Mouse (Mus musculus) embryonic facial prominence, embryonic 14.5 days (tissue): ENCODE data around the gene Fopnl. TPM values are rescaled to one million over a fixed set of nuclear protein-coding genes. Genes with fewer than 3 reads are reported as not detected.

Source experiments
- ATAC-seq: fragments of 200-750 bp; cut with Nextera tagmentation; 2 replicates; pipeline ENCODE4 v1.8.0; 2017; ENCODE audit warnings: low read depth, moderate number of reproducible peaks, moderate TSS enrichment
- DNase-seq: peaks from one replicate; pipeline ENCODE4 v3.0.0-alpha.2; 2015; ENCODE audit warnings: low spot score
- H3K27ac ChIP-seq: fragments of 300-500 bp; sonication (generic); replicated peaks from 2 replicates; pipeline ENCODE4 v1.5.1; 2014; ENCODE audit warnings: low read depth, mild to moderate bottlenecking, low read length, moderate library complexity
- H3K27me3 ChIP-seq: fragments of 300-500 bp; sonication (generic); replicated peaks from 2 replicates; pipeline ENCODE4 v1.6.1; 2014; ENCODE audit warnings: low read length; ENCODE audit not compliant: control insufficient read depth, insufficient read depth
- H3K36me3 ChIP-seq: fragments of 300-500 bp; sonication (generic); 2 replicates; pipeline ENCODE4 v1.6.1; 2014; ENCODE audit warnings: low read length, mixed read lengths; ENCODE audit not compliant: control insufficient read depth, insufficient read depth
- H3K4me1 ChIP-seq: fragments of 300-500 bp; sonication (generic); 2 replicates; pipeline ENCODE4 v1.6.1; 2014; ENCODE audit warnings: antibody characterized with exemption, low read length; ENCODE audit not compliant: control insufficient read depth, insufficient read depth
- H3K4me2 ChIP-seq: fragments of 300-500 bp; sonication (generic); 2 replicates; pipeline ENCODE4 v1.6.1; 2014; ENCODE audit warnings: low read depth, mild to moderate bottlenecking, low read length, moderate library complexity, mixed read lengths
- H3K4me3 ChIP-seq: fragments of 300-500 bp; sonication (generic); 2 replicates; pipeline ENCODE4 v1.5.1; 2014; ENCODE audit warnings: low read depth, mild to moderate bottlenecking, low read length
- H3K9ac ChIP-seq: fragments of 300-500 bp; sonication (generic); 2 replicates; pipeline ENCODE4 v1.6.1; 2014; ENCODE audit warnings: low read depth, mild to moderate bottlenecking, low read length, moderate library complexity, mixed read lengths
- H3K9me3 ChIP-seq: fragments of 300-500 bp; sonication (generic); 2 replicates; pipeline ENCODE4 v1.6.1; 2016; ENCODE audit warnings: low read length; ENCODE audit not compliant: control insufficient read depth
- WGBS: fragments of 180-500 bp; shearing (Covaris S2); extraction: QIAGEN DNeasy Blood & Tissue Kit; methylation state at CpG from one replicate; pipeline ENCODE4 v1.1.7; 2014; 5-methylcytosine and 5-hydroxymethylcytosine counted together
- polyA plus RNA-seq: library from polyadenylated mRNA; unstranded; fragments of >200 nt; fragmentation: Nextera tagmentation; extraction: Ambion mirVana; gene quantifications from 2 replicates; pipeline ENCODE4 v1.2.1, GENCODE M21; 2014

Fopnl gene
- polyA plus RNA-seq, 1 experiment from 2014 or later: 126 TPM

DNA sequence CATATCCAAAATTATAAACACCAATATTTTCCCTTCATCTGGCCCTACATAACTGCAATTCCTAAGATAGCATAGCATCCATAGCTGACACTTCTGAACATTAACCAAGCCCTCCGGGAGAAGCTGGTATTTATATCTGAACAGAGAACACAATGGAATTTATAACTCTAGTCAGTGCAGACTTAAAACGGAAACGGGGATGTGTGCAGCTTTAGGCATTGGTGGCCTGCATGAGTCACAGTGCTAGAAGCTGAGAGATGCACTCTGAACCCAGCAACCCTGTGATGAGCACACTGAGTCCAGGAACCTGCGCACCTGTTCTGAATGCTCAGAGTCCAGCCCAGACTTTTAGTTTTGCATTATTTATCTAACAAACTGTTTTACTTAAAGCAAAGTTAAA is 18.7 kb downstream of the Fopnl start:
- Histone ChIP-seq H3K27ac (no peak overlapping the region), H3K9ac (no peak overlapping the region), H3K27me3 (no peaks in the 10 kb centered on the region), H3K4me3 (no peak overlapping the region), H3K4me2 (no peak overlapping the region), H3K4me1 (no peaks in the 10 kb centered on the region), H3K9me3 (no peaks in the 10 kb centered on the region), H3K36me3 (peaks cover 63% of the 10 kb centered on the region)
- no peak for ATAC-seq
- no peak for DNase-seq
- WGBS: 86% methylated on average over 4 of the region's 4 CpGs

DNA sequence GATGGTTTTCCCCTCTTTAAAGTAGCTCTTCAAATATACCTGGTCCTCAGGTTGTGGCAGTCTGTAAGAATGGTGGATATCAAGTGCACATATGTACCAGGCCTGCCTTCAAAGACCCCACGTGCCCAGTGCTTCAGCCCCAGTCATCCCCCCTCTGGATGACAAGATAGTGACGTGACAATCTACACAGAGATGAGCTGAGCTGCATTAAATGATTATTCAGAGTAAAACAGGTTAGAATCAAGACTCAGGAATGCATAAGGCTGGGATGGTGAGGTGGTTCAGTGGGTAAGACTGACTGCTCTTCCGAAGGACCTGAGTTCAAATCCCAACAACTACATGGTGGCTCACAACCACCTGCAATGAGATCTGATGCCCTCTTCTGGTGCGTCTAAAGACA is 19.5 kb downstream of the Fopnl start:
- H3K4me3 ChIP-seq: no peak overlapping the region
- H3K9me3 ChIP-seq: no peaks in the 10 kb centered on the region
- no peak overlapping the region for H3K9ac ChIP-seq
- 91% methylated on average over 4 of the region's 4 CpGs for WGBS
- H3K36me3 ChIP-seq: peaks cover 56% of the 10 kb centered on the region
- DNase-seq: no peak
- no peak overlapping the region for H3K27ac ChIP-seq
- H3K27me3 ChIP-seq: no peaks in the 10 kb centered on the region
- H3K4me2 ChIP-seq: no peak overlapping the region
- peaks cover 3% of the 10 kb centered on the region; the same call in 1 of the 2 replicates for H3K4me1 ChIP-seq
- ATAC-seq: no peak

DNA sequence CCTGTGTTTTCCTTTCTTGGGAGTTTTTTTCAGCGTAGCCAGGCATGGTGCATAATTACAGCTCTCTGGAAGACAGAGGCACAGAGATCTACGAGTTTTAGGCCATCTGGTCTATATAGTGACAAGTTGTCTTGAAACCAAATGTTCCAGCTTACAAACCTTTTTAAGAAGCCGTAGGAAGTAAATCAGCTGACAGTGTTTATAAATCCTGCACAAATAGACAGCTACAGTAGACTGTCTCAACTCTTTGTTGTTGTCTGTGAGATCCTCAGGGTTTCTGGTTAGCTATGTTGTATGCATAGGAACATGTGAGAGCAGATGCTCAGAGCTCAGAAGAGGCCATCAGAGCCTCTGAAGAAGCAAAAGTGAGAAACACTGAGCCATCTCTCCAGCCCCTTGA is 20.1 kb downstream of the Fopnl start:
- DNase-seq: no peak
- H3K27ac ChIP-seq: no peak overlapping the region
- H3K36me3 ChIP-seq: peaks cover 50% of the 10 kb centered on the region
- H3K4me1 ChIP-seq: peaks cover 9% of the 10 kb centered on the region
- peaks cover 4% of the 10 kb centered on the region; the same call in 1 of the 2 replicates for H3K27me3 ChIP-seq
- ATAC-seq: no peak
- H3K4me3 ChIP-seq: no peak overlapping the region
- H3K4me2 ChIP-seq: no peak overlapping the region
- H3K9me3 ChIP-seq: no peaks in the 10 kb centered on the region
- H3K9ac ChIP-seq: no peak overlapping the region
- 66% methylated on average over 3 of the region's 3 CpGs for WGBS

DNA sequence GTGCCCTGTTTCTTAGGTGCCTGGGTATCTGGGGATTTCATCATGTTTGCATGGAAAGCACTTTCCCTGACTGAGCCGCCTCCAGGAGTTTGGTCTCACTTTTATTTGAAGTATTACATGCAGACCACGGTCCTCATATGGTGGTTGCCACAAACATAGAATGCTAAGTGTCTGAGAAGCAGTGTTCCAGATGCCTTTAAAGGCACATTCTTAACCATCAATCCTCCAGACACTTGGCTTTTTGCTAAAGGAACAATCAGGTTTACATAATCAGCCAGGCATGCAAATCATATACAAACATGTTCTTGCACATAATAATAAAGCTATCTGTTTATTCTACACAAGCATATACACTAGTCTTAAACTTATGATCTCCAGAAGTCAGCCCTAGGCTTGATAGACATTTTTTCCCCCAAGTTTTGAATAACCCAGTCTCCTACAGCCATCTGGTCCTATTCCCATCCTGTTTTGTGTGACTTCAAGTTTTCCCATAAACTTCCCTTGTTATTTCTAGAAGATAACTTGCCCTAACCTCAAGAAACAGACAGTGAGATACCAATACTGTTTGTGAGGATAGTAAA is 20.6 kb downstream of the Fopnl start:
- Histone ChIP-seq H3K27me3 (peaks cover 4% of the 10 kb centered on the region; the same call in 1 of the 2 replicates), H3K9ac (no peak overlapping the region), H3K4me3 (no peak overlapping the region), H3K27ac (no peak overlapping the region), H3K4me2 (no peak overlapping the region), H3K36me3 (peaks cover 45% of the 10 kb centered on the region), H3K9me3 (no peaks in the 10 kb centered on the region), H3K4me1 (peaks cover 10% of the 10 kb centered on the region)
- WGBS: 73% methylated on average over 2 of the region's 2 CpGs
- no peak for ATAC-seq
- no peak for DNase-seq

DNA sequence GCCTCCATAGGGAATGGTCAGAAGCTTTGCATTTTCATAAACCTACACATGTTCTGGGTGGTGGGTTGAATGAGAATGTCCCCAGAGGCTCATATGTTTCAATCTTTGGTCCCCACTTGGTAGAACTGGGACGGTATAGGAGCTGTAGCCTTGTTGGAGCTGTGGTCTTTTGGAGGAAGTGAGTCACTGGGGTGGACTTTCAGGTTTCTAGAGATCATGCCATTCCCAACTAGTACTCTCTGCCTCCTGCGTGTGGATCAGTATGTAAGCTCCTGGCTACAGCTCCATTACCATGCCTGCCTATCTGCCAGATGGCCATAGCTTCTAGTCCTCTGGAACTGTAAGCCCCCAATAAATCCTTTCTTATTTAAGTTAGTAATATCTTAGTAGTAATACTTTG is 21.9 kb downstream of the Fopnl start:
- H3K36me3 ChIP-seq: peaks cover 35% of the 10 kb centered on the region
- H3K4me3 ChIP-seq: no peak overlapping the region
- no peaks in the 10 kb centered on the region for H3K9me3 ChIP-seq
- H3K9ac ChIP-seq: no peak overlapping the region
- ATAC-seq: no peak
- 84% methylated on average over 2 of the region's 2 CpGs for WGBS
- H3K27me3 ChIP-seq: peaks cover 4% of the 10 kb centered on the region; the same call in 1 of the 2 replicates
- H3K27ac ChIP-seq: no peak overlapping the region
- no peak for DNase-seq
- no peak overlapping the region for H3K4me2 ChIP-seq
- H3K4me1 ChIP-seq: peaks cover 13% of the 10 kb centered on the region

DNA sequence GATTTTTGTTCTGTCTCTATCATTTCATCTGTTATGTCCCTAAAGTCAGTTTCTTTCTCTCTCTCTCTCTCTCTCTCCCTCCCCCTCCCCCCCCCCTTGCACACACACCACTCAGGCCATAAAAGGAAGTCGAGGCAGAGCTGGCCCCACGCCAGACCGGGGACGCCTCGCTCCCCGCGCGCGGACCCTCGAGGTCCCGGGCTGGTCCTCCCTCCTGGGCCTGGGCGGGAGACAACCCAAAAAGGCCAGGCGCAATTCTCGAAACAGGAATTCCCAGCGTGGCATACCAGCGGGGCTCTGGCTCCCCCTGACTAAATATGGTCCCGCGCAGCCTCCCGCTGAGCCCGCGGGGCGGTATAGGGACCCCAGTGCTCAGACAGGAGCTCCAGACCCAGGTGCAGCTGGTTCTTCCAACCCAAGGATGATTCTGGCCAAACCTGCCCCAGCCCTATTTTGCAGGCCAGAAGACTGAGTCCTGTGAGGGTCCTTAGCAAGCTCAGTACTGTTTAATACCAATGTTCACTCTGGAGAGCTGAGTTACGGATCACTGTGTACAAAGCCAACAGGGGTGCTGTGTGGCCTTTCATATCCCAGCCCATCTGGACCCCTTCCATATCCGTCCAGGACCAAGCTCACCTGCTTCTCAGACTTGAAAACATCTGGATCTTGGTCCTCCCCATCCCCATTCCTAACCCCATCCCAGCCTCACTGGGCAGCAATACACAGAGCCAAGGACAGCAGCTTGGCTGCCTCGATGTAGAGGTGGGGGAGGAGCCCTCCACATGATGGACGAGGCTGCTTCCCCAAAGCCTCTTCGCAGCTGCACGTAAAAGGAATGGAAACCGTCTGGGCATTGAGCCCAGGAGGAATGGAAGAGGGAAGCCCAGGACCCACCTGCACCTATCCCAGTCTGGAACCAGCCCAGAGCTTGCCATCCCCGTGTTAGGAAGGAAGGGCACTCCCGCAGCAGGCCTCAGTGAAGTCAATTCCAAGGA is 24.7 kb downstream of the Fopnl start:
- no peaks in the 10 kb centered on the region for H3K9me3 ChIP-seq
- no peak overlapping the region for H3K27ac ChIP-seq
- H3K4me2 ChIP-seq: peak overlapping the region; percentile 75
- H3K4me1 ChIP-seq: peaks cover 13% of the 10 kb centered on the region
- peaks cover 4% of the 10 kb centered on the region; the same call in 1 of the 2 replicates for H3K27me3 ChIP-seq
- 0 out of 2 replicates have a peak, but pooled peaks cover 7% of the 10 kb centered on the region for H3K36me3 ChIP-seq
- peak overlapping the region; percentile 48 for H3K9ac ChIP-seq
- peak overlapping the region; percentile 35 for H3K4me3 ChIP-seq
- DNase-seq (peak; percentile 63), ATAC-seq (peak; percentile 56; the same call in 1 of the 2 replicates)
- WGBS: 8% methylated on average over 27 of the region's 31 CpGs

DNA sequence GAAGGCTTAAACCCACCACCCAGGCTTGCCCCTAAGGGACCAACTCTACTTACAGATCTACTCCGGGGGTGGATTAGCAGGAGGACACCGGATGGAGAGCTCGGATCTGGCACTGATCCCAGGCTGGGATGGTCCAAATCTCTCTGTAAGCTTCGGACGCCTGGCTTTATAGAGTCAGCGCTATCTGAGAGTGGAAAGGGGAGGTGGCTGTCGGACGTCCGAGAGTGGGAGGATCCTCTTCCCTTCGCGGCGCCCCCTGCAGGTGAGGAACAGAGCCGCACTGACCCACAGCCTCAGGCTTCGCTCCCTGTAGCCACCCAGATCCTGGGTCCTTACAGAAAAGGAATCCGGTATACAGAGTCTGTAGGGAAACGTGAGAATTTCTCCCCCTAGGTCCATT is 26.0 kb downstream of the Fopnl start, which contains the start of gene Myh11:
Gene Myh11 (minus strand): TSS at position 150 of the 400 bp plus-strand sequence.
- H3K9ac ChIP-seq: peak within 1 kb of the TSS; percentile 48
- H3K4me2 ChIP-seq: peak within 1 kb of the TSS; percentile 75
- H3K4me3 ChIP-seq: peak within 1 kb of the TSS; percentile 35
- H3K4me1 ChIP-seq: peaks cover 13% of the 10 kb centered on the region
- H3K36me3 ChIP-seq: no peaks in the 10 kb centered on the region
- peak; percentile 59 for ATAC-seq
- DNase-seq: peak; percentile 67
- H3K27me3 ChIP-seq: peaks cover 4% of the 10 kb centered on the region; the same call in 1 of the 2 replicates
- WGBS: 1% methylated on average over 16 of the region's 16 CpGs
- no peak within 1 kb of the TSS for H3K27ac ChIP-seq
- H3K9me3 ChIP-seq: no peaks in the 10 kb centered on the region

DNA sequence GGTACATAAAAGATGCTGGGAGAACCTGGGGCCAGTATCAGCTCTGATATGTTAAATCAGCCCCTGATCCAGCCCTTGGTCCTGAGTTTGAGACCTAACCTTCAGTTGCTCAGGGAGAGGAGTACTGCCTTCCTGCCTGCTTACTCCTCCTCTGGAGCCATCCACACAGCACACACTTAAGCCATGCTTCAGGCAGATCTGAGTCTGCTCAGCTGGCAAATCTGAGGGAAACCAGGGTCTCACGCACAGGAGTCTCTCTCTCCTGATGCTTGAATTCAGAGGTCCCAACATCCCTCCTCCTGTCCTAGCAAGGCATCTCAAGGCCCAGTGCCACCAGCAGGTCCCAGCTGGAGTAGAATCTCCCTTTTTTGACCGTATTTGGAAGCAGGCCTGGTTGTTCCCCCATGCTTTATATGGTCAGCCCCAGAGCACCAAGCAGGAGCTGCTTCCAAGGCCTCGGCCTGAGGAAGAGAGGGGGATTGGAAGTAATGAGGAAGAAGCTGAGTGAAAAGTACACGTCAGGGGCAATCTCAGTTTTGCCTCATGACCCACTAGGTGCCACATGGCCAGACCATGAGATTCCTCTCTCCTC is 44.7 kb downstream of the Fopnl start:
- no peak overlapping the region for H3K9ac ChIP-seq
- H3K4me2 ChIP-seq: no peak overlapping the region
- no peak for DNase-seq
- H3K4me1 ChIP-seq: no peaks in the 10 kb centered on the region
- 64% methylated on average over 4 of the region's 4 CpGs for WGBS
- no peaks in the 10 kb centered on the region for H3K36me3 ChIP-seq
- H3K9me3 ChIP-seq: no peaks in the 10 kb centered on the region
- H3K27ac ChIP-seq: no peak overlapping the region
- no peak overlapping the region for H3K4me3 ChIP-seq
- no peak for ATAC-seq
- H3K27me3 ChIP-seq: no peaks in the 10 kb centered on the region
